Mouse (Mus musculus) layer of hippocampus, adult 18-20 months (tissue): ENCODE measurements around the gene Angptl6. TPM values are rescaled to one million over a fixed set of nuclear protein-coding genes. Genes with fewer than 3 reads are reported as not detected.

Experiments
- DNase-seq, 2 experiments: peaks; one replicate each; pipeline ENCODE4 v3.0.0; 2022; ENCODE audit warnings: low spot score in 2 of 2
- long read RNA-seq: library from polyadenylated mRNA; stranded (forward); transcript quantifications from one replicate; pipeline ENCODE4 v2.0.0, GENCODE M21; 2021
- total RNA-seq, 2 experiments: library from RNA; stranded (reverse); gene quantifications; 2 replicates each; pipeline ENCODE4 v1.2.3; 2021

The Angptl6 gene
- 10 to 100 TPM in 1 of 2 experiments, 1 to 10 TPM in 1; 9.9 to 10.6 TPM for total RNA-seq
- long read RNA-seq, partial matches to known transcripts, result 14 of 18 reads
- long read RNA-seq, other reads (novel, unspliced or antisense), result 4 of 18 reads

- no peak for DNase-seq
These were observed at the start of gene Angptl6 for GRCm38 (mm10) chr9:20879097-20879792. Gene Angptl6, minus strand, starts transcription at chr9:20879727.

GRCm38 (mm10) chr9:20923258-20923657, 43.7 kb upstream of the Angptl6 start:
- DNase-seq, result no peak

GRCm38 (mm10) chr9:20916160-20916559, 36.6 kb upstream of the Angptl6 start:
- DNase-seq, result no peak

DNA sequence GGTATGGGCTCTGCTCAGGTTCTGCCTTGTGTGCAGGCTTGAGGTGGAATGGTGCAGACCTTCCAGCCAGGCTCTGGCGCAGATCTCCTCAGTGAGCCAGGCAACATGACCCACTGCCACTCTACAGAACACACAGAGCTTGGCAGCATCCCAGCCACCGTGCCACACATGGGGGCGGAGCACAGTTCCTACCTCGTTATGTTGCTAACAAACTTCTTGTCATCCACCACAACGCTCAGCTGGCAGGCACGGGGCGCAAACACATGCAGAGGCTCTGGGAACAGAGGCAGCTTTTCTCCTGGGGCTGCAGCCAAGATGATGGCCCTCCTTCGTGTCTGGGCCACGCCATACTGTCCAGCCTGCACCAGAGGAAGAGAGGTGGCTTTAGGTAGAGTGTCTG, 30.4 kb upstream of the Angptl6 start:
- DNase-seq, result peak in 1 of 2 experiments; percentile 64

GRCm38 (mm10) chr9:20902174-20902491, 22.6 kb upstream of the Angptl6 start:
- no peak for DNase-seq

DNA sequence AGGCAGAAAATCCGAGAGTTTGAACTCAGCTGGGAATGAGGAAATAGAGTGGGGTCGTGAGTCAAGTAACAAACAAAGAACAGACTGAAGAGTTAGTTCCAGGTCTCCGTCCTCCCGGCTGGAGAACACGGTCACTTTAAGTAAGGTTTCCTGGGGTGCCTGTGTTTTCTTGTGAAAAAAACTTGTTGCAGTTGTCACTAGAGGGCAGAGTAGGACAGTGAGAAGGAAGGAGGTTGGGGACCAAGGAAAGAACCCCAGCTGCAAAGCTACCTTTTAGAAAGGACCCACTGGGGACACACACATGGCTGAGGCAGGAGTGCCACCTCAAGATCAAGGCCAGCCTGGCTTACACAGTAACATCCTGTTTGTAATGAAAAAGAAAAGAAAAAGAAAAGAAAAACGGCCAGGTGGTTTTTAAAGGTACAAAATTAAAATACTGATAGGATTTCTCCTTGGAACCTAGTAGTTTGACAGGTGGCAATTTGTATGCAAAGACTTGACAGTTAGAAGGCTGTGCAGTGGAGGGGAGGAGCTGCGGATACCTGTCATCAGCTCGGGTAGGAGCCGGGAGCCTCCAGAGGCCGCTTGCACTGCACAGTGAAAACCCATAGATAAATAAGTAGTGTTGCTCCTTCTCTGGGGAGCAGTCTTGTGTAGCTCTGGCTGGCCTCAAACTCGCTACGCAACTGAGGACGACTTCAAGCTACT, 22.1 kb upstream of the Angptl6 start:
- no peak for DNase-seq

GRCm38 (mm10) chr9:20898511-20899073, 19.1 kb upstream of the Angptl6 start, which contains the start of gene Eif3g:
Gene Eif3g, minus strand, starts transcription at chr9:20898623.
- DNase-seq, result peak; percentile 70 to 88

GRCm38 (mm10) chr9:20897736-20898510, 18.4 kb upstream of the Angptl6 start:
- DNase-seq, result no peak

DNA sequence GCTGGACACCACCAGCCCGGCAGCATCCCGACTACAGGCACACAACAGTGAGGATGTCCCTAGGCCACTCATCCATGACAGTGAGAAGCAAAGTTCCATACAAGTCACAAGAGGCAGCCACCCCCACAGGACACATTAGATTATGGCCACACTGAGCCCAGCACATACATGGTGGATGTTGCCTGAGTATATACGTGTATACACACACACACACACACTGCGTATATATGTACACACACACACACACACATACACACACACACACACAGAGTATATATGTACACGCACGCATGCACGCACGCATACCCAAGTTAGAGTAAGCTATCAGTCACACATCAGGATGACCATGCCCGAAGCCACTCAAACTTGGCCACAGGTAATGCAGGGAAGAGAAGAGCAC, 15.9 kb upstream of the Angptl6 start:
- no peak for DNase-seq

DNA sequence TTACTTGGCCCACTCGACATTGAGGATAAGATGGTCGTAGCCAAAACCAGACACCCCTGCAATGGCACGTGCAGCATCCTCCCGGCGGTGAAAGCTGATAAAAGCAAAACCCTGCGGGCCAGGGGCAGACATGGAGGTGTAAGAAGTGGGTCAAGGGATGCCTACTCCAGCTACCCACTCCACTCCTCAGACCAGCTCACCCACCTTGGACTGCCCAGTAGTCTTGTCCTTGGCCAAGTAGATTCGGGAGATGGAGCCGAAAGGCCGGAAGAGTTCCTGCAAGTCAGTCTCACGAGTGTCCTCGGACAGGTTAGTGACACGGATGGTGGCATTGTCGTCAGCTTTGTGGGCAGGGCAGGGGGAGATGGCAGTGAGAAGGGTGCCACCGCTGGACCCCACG, 15.1 kb upstream of the Angptl6 start:
- no peak for DNase-seq

DNA sequence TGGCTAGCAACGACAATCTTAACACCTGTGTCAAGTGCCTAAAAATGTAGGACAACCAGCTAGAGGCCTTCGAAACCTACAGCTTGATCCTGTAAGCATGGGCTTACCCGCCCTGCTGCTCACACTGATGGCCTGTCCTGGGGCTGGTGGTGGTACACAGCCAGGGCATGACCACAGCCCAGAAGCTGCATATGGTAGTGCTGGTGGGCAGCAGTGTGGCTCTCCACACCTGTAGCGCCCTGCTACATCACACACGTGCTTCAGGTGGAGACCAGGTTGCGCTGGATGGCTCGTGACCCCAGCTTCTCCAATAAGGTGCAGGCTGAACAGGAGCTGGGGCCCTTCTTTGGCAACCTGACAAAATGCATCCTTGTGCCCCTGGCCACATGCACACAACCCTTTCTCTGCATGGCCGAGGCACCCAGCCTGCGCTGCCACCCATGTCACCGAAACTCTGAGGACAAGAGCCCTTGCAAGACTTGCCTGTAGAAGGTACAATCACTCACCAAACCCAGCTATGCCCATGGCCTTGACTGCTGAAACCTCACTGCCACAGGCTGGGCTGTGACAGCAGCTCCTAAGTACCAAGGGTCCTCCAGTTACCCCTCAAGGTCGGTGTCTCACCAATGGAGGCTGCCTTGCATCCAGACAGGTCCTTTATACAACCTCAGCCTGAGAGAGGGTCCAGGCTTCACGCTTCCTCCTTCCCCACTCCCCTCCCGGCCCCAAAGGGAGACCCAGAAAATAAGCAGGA, 14.2 kb upstream of the Angptl6 start:
- no peak for DNase-seq

DNA sequence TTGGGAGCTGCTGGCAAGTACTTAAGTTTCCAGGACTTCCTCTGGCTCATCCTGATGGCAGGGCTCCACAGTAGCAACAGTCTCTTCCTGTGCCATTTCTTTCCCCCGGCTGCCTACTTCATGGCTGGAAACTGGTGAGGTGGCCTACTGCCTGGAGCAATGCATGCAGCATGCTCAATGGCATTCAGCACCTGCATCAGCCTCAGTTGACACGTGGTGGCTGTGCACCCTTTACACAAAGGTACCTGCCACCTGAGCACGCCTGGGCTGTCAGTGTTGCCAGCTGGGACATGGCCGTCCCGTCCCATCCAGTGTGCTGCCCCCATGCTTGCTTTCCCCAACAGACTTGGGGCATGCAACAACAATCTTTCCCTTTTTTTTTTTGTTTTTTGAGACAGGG, 13.5 kb upstream of the Angptl6 start:
- no peak for DNase-seq

- no peak for DNase-seq
These were observed 12.7 kb upstream of the Angptl6 start for GRCm38 (mm10) chr9:20892104-20892653.

GRCm38 (mm10) chr9:20891339-20892103, 12.0 kb upstream of the Angptl6 start:
- DNase-seq, result no peak

- no peak for DNase-seq
These were observed 10.9 kb upstream of the Angptl6 start for GRCm38 (mm10) chr9:20890411-20890810.

DNA sequence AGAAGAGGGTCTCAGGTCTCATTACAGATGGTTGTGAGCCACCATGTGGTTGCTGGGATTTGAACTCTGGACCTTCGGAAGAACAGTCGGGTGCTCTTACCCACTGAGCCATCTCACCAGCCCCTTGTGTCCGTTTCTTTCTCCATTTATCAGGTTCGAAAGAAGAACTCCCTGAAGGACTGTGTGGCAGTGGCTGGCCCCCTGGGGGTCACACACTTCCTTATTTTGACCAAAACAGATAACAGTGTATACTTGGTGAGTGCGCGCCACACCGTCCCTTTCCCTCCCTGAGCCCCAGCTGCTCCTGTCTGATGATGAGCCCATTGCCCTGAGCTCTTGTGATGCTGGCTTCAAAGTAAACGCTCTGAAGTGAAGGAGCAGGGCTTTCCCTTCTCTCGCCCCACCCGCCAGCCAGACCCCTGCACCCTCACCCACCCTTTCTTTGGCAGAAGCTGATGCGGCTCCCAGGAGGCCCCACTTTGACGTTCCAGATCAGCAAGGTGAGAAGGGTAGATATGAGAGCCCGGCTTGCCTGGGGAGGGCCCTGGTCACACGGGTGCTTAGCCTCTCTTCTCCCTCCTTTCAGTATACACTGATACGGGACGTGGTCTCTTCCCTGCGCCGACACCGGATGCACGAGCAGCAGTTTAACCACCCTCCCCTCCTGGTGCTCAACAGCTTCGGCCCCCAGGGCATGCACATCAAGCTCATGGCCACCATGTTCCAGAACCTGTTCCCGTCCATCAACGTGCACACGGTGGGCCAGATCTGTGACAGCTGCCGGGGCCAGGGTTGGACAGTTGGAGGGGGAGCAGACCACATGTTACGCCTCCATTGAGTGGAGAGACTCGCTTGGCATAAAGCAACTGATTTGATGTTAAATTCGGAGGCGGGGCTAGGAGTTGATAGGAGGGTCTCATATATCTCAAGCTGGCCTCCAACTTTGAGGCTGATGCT, 9.9 kb upstream of the Angptl6 start:
- DNase-seq, result no peak

- DNase-seq, result no peak
These were observed 8.8 kb upstream of the Angptl6 start for GRCm38 (mm10) chr9:20888386-20888765.

GRCm38 (mm10) chr9:20887704-20888385, 8.3 kb upstream of the Angptl6 start, which contains the start of gene Ppan:
Gene Ppan, plus strand, starts transcription at chr9:20888175.
- peak; percentile 94 to 98 for DNase-seq
